Mouse (Mus musculus): Measurements from ENCODE around the gene Sfxn1.

The Sfxn1 gene

DNA sequence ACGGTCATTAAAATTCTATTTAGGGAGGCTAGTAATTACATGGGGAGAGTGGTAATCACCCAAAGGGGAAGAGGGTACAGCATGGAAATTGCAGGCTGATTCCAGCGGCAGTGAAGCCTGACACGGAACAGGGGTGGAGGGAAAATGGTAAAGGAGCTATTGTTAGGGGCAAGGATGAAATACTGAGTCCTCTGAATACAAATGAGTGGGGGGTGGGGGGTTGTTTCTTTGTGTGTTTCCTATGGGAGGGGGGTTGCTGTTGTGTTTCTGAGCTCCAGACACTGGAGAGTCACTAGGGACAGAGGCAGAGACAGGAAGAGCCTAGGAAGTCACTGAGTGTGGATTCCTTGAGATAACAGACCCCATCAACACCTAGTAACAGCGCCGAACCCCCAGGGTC, 72.1 kb downstream of the Sfxn1 start:
- DNase-seq: no peak

DNA sequence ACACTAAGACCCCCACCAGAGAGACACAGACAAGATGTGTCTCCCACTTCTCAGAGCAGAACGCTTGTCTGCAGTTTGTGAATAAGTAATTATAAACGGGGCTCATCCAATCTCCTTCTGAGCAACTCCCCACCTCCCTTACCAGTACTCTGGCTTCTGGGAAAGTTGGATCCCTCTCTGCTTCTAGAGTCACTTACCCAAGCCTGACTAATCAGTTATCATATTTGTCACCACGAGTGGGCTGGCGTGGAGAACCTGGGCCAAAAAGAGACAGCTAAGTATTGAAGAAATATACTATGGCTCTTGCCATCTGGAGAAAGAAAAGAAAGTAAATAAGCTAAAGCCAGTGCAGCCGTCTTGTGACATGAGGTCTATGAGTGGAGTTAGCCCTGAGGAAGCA, 73.0 kb downstream of the Sfxn1 start:
- no peak for DNase-seq

DNA sequence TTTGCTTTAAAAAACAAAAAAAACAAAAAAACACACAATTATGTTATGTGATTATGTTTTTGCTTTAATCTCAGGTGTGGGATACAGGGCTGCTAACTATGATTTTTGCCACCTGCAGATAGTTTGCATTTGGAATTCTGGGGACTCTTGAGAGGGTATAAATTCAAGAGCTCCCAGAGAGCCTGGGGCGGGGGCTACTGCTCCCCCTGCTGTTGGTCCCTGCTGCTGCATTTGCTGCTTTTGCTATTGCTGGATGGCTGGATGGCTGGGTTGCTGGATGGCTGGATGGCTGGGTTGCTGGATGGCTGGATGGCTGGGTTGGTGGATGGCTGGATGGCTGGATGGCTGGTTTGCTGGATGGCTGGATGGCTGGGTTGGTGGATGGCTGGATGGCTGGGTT, 75.7 kb downstream of the Sfxn1 start:
- DNase-seq: no peak

DNA sequence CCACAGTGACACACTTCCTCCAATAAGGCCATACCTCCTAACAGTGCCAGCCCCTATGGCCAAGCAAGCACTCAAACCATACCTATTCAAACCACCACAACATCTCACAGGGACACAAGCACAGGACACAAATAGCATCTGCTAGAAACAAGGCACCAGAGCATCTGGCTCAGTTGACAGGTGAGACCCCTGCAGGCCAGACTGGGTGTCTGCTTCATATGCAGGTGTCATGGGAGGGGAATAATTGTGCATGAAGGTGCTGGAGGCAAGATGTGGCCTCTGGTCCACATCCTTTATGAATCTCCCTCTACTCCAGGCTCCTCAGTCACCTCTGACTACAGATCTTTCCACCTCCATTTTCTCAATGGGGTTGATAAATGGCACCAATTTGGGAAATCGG, 80.8 kb downstream of the Sfxn1 start:
- no peak for DNase-seq

DNA sequence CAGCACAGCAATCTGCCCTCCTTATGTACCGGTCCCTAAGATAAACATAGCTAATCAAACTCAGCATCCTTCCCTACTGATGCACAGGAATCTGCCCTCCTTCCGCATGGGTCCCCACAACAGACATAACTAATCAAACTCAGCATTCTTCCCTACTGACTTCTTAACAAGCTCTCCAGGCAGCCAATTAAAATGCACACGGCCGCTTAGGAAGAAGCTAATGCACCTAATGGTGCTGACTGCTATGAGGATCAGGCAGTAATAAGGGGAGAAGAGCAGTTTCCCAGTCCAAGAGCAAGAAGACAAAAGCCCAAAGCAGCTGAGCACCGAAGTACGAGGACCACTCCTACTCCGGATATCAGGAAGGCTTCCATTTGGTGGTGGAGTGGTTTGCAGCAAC, 81.2 kb downstream of the Sfxn1 start:
- no peak for DNase-seq

DNA sequence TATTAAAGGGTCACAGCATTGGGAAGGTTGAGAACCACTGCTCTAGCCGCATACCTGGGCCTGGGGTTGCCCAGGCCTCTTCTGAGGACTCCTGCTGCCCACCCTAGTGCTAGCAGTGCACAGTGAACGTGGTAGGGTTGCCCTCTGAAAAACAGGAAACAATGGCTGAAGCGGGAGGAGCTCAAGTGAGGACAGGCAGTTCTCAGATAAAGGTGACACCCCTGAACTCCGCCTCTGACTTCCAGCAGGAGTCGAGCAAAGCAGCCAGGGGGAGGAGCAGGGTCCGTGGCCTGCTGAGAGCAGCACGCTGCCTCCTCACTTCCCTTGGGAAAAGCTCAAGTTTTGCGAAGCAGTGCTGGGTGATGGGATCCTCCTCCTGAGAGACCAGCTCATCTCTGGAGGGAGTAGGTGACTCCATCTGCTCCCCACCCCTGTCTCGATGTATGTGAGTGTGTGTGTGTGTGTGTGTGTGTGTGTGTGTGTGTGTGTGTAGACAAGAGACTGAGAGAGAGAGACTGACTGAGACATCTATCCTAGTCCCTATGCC, 82.1 kb downstream of the Sfxn1 start:
- no peak for DNase-seq

DNA sequence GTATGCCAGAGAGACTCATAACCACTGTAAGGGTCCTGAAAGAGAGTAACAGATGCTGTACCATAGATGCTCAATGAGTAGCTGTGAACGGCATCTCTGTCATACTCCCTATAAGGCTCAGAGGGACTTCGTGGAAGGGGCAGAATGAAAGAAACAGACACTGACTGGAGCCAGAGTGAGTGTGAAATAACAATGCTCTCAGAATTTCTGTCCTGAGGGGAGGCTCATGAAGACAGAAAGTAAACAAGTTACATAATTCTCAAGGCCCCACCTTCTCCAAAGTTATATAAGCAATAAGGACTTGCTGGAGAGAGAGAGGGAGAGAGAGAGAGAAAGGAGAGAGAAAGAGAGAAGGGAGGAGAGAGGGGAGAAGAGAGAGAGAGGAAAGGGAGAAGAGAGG, 84.2 kb downstream of the Sfxn1 start:
- DNase-seq: no peak

All from lung, postnatal 10 days (tissue).